Mouse (Mus musculus) brain, adult 2 months (tissue): ENCODE data around the gene Pcbd2.
A peak's percentile ranks its signal among the peaks of the same experiment; 100 is the strongest.
"Not testable (repeated sequence)": the region's sequence is repeated elsewhere in the genome, so short reads cannot be mapped to it uniquely, and the experiment has no call there.

ENCODE experiments used
- DNase-seq: peaks from one replicate; pipeline ENCODE4 v3.0.0; 2011; ENCODE audit warnings: low read depth, low spot score

The Pcbd2 gene

DNA sequence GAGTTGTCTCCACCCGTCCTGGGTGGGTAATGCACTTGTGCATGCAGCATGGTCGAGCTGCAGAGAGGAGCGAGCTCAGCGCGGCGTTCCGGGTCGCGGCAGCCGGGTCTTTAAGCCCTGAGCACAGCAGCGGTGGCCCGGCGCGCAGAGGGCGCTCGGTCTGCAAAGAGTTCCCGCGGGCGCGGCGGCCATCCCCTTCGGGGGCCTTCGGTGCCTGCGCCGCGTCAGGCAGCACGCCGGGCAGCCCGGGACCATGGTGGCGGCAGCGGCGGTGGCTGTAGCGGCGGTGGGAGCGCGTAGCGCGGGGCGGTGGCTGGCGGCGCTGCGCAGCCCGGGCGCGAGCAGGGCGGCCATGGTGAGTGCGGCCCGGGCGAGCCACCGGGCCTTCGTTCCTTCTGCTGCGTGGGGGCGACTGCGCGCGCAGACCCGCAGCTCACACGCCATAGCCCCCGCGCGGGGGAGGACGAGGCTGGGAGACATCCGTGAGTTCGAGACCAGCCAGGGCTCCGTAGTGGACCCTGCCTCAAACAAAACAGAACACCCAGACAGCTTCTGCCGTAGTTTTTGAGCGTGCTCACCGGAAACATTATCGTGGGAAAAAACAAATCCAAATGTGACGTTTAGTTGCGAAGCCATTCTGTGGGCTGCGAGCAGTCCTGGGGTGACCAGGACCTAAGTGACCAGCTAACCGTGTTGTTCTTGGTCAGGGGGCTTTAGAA, at the start of gene Pcbd2:
TSS of gene Pcbd2 (plus strand) at position 249 of the 719 bp plus-strand sequence.
- peak; percentile 87 for DNase-seq

DNA sequence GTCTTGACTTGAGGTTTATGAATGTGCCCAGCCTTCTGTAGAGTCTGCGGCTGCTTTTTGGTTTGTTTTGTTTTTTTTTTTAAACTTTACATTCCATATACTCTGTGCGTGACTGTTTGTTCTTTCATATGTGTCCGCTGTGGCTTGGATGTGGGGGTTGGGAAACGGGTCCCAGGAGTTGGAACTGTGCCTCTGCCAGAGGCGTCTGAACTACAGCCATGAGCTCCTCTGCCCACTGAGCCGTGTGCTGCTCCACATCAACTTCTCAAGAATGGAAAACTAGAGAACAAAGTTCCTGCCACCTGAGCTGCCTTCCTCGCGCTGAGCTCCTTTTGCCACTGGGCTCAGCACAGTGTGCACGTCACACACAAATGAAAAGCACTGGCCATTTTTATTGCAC, 45.0 kb upstream of the Pcbd2 start:
- DNase-seq: no peak

DNA sequence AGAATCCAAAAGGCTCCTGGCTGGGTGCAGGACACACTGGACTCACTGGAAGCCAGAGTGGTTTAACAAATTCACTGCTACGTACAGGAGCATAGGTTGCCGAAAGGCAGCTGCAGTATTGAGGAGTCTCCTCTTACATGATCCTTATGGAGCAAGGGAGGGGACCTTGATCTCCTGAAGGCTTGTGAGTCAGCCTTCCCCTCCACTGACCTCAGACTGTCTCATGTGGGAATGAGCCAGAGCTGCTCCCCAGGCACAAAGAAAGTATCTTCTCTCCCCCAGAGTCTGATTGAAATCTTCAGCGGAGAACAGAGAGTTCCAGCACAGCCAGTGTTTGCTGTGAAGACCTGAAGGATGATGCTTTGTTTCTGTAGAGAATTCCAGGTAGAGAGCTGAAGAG, 43.6 kb upstream of the Pcbd2 start:
- peak; percentile 19 for DNase-seq

DNA sequence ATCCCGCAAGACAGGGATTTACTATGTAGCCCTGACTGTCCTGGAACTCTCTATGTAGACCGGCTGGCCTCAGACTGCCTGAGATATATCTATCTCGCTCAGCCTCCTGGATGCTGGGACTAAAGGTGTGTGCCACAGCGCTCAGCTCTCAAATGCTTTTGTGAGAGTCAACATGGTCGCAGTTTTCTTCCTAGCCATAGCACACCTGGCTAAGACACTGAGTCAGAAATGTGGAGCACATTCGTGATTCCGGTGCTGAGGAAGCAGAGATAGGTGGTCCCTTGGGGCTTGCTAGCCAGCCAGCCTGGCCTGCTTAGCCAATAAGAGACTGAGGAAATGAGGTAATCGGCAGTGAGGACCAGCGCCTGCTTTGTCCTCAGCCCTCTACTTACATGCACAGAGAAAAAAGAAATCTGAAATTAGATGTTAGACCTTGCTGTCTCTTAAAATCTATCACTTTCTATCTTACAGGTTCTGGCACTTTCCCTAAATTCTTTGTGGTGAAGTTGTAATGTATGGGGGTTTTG, 41.0 kb upstream of the Pcbd2 start:
- peak; percentile 27 for DNase-seq

DNA sequence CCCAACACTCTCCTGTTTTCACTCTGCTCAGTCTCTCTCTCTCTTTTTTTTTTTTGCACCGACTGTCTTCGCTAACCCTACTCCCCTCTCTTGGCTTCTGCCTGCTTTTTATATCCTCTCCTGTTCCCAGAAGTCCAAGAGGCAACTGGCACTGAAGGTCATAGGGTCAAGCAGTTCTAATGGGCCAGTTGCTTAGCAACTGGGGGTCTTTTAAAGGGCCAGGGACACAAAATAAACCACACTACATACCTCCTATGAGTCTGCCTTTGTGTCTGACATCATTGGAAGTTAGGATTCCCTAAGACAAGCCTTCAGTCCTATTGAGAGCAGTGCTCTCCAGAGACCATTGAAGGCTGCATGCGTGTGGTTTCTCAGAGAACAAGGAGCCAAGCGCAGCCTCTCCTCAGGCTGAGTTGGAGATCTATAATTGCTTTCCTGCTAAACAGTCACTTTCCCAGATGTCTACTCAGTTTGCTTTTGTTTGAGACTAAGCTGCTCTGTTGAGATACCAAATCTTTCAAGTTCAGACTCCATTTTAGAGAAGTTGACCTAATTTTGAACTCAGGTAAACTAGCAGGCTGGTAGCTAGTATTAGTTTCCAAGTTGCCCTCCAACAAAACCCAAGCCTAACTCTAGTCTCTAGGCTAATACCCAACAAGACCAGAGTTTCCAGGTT, 39.1 kb upstream of the Pcbd2 start:
- DNase-seq: no peak

DNA sequence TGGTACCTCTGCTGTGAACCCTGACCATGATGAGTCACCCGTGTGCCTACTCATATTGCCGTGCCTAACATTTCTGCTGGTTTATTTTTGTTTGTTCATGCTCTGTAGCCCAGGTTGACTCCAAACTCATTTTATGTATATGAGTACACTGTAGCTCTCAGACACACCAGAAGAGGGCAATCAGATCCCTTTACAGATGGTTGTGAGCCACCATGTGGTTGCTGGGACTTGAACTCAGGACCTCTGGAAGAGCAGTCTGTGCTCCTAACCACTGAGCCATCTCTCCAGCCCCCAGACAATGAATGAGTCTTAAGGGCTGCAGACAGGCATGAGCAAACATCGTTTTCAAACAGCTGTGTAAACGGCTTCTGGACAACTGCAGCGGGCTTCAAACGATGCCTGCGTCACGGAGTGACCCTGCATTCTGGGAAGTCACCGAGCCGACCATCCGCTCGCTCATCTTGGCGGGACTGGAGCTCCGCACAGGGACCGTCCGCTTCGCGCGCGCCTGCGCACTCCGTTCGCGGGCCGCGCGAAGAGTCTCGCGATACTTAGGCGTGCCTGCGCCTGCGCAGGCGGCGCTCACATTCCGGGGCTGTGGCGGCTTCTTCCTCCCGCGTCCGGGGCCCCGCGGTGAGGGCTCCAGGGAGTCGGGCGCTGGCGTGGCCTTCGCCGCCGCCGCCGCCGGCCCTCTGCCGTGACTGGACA, 34.5 kb upstream of the Pcbd2 start, which contains the start of gene B230219D22Rik:
TSS of gene B230219D22Rik (plus strand) at position 590 of the 708 bp plus-strand sequence.
- DNase-seq: peak; percentile 94

DNA sequence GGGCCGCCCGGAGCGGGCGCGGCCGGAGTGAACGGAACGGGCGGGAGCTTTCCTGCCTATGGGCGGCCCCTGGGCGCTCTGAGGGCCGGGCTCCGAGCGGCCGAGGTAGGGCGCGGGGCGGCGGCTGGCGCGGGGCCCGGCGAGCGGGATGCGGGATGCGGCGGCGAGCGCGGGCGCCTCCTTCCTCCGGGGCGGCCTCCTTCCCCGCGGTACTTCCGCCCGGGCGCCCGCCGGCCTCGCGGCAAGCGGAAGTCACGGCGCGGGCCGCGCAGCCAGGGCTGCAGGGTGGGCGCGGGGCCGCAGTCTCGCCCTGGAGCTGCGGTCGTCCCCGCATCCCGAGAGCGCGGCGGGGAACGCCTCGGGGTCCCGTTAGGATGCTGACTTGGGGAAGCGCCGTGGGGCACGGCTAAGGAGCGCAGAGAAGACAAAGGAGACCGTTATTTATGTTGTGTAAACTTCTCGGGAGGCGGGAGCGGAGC, 33.9 kb upstream of the Pcbd2 start:
- peak; percentile 41 for DNase-seq

DNA sequence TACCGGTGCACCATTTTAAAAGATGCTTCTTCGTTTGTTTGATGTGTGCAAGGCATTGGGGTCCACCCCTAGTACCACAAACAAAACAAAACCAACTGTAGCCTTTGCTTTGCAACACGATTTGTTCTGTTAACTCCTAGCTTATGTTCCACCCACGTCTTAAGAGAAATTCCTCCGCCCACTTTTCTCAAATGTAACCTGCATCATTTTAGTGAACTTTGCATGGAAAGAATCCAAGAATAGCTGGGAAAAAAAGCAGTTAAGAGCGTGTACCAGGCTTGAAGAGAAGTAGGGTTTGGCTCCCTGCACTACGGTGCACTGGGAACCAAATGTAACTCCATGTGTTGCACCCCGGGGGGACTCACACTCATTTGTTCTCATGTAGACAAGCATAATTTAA, 33.1 kb upstream of the Pcbd2 start:
- peak; percentile 37 for DNase-seq

DNA sequence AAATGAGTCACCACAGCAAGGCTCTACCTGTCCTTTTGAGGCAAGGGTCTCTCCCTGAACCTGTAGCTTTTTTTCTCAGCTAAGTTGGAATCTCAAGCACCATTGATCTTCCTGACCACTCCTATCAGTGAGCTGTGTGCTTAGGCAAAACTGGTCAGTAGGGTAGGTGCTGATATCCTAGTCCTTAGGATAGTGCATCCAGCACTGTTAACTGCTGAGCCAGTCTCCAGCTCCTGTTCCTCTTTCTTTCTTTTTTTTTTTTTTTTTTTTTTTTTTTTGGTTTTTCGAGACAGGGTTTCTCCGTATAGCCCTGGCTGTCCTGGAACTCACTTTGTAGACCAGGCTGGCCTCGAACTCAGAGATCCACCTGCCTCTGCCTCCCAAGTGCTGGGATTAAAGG, 31.2 kb upstream of the Pcbd2 start:
- not testable (repeated sequence) for DNase-seq

DNA sequence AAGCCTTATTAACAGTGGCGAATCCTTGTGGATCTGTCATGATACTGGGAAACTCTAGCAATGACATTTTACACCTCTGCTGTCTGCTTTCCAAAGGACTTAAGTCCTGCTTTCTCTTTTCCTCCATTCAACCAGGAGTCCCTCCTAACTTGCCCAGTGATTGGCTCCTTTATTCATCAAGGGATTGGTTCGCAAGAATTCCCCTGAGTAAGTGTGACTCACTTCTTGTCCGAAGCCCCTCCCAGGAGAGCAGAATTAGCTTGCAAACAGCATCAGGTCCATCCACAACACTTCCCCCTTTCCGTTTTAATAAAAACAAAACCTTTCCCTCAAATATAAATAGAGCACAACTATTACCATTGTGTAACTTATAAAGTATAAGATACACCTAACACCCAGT, 22.9 kb upstream of the Pcbd2 start:
- DNase-seq: no peak

DNA sequence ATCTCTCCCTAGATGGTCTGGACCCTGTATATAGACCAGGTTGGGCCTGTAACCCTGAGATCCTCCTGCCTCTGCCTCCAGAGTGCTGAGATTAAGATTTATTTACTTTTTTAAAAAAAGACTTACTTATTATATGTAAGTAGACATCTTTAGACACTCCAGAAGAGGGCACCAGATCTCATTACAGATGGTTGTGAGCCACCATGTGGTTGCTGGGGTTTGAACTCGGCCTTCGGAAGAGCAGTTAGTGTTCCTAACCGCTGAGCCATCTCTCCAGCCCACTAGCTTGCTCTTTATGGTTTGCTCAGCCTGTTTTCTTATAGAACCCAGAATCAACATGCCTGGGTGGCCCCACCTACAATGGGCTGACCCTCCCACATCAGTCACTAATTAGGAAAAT, 14.3 kb upstream of the Pcbd2 start:
- DNase-seq: no peak

DNA sequence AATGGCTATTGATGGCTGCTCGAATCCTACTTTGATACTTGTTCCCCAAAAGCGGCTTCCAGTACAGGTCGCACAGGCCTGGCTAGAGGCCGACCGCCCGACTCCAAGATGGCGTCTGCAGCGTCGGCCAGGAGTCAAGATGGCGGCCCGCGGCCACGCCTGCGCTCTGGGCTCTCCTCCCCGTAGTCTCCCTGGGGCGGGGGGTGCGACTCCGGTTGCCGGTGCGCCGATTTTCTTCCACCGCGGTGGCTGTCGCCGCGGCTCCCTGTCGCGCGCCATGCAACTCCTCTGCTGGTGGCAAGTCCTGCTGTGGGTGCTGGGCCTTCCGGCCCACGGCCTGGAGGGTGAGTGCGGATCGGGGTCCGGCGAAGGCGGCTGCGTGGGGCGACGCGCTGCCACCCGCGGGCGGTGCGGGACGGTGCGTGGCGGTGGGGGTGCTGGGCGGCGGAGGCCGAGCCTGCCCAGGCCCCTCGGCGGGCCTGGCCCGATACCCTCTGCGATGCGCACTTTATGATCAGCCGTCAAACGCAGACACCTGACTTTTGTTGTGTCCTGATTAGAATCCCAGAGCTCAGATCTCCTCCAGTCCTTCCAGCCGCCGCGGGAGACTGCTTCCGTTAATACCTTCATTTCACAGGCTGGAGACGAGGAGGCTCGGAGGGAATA, 12.5 kb upstream of the Pcbd2 start, which contains the start of gene Txndc15:
TSS of gene Txndc15 (plus strand) at position 150 of the 666 bp plus-strand sequence.
- DNase-seq: peak; percentile 93

DNA sequence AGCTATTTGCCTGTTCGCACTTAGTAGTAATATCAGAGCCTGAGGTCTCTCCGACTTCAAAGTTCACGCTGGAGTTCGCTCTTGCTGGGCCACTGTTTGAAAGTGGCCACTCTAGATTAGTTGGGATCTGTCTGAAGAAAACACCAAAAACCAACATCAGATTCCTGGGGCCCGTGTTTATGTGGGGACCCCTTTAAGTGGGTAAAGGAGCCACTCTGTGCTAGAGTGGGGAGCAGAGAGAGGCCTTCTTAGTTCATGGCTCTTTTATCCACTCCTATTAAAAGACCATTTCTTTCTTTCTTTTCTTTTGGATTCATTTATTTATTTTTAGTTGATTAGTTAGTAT, 12.0 kb upstream of the Pcbd2 start:
- no peak for DNase-seq

DNA sequence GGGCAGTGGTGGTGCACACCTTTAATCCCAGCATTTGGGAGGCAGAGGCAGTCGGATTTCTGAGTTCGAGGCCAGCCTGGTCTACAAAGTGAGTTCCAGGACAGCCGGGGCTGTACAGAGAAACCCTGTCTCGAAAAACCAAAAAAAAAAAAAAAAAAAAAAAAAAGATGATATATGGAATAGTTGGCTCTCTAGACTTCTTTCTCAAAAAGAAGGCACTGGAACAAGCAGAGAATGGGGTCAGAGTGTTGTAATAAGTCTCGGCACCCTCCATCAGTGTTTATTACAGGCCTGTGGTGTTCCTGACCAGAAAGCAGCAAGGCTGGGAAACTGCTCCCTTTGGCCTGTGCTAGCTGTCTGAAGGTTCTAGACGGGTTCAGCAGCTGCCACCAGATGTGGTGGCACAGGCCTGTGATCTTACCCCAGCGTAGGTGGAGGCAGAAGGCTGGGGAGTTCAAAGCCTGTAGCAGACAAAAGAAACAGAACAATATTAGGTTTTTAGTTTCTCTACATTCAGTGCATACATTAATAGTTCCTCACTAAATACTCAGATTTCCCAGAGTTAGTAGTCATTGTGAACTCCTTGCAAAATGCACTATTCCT, 11.2 kb upstream of the Pcbd2 start:
- no peak for DNase-seq

DNA sequence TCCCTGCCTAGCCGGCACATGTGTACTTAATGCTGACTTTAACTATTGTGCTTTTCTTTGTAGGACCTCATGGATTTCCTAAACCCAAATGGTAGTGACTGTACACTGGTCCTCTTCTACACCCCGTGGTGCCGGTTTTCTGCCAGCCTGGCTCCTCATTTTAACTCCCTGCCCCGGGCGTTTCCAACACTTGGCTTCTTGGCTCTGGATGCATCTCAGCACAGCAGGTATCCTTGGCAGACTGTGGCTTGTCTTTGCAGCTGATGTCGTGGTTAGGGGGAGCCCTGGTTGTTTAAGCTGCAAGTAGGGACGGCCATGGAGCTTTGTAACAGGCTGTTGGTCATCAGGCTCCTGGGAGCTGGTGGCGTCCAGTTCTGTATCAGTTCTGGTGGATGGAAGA, 5.7 kb upstream of the Pcbd2 start:
- DNase-seq: peak; percentile 76

DNA sequence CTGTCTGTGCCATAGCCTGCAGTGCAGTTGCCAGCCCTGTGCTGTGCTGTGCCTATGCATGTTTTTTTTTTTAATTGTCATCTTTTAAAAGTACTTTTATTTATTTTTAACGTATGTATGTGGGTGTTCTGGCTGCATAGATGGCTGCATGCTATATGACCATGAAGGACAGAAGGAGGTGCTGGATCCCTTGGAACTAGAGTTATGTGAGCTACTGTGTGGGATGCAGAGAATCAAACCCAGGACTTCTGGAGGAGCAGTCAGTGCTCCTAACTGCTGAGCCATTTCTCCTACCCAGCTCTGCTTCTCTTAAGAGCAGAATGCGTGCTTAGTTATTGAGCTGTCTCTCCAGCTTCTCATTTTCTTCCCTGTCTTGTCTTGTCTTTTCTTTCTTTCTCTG, 5.2 kb upstream of the Pcbd2 start:
- peak; percentile 52 for DNase-seq

DNA sequence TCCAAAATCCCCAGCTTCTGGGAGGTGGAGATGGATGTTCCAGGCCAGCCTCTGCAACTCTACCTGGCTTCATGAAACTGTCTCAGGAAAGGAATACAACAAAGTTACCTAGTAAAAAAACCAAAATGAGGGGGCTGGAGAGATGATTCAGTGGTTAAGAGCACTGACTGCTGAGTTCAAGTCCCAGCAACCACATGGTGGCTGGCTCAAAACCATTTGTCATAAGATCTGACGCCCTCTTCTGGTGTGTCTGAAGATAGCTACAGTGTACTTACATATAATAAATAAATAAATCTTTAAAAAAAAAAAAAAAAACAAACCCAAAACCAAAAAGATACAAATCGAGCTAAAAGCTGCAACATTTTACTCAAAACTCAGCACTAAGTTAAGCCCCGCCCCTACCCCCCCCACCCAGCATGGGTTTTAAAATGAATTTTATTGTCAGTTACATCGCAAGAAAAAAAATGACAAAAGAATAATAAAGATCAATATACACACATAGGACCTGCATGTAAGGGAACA, 509 bp upstream of the Pcbd2 start:
- peak; percentile 57 for DNase-seq

DNA sequence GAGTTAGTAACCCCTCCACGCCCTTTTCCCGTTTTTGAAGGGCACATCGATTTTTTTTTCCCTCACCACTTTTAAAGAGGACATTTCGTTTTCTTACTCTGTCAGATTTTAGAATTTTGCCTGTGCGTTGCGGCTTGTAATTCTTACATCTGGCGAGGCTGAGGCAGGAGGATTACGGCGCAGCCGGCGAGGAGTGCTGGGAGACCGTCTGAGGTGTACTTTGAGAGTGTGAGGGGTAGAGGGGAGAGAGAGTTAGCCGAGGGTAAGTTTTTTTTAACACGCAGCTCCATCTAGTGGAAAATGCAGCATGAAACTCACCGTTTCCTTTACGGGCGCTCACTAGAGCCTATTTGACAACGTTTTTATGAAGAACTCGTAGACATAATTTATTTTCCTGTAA, 671 bp downstream of the Pcbd2 start:
- peak; percentile 91 for DNase-seq

DNA sequence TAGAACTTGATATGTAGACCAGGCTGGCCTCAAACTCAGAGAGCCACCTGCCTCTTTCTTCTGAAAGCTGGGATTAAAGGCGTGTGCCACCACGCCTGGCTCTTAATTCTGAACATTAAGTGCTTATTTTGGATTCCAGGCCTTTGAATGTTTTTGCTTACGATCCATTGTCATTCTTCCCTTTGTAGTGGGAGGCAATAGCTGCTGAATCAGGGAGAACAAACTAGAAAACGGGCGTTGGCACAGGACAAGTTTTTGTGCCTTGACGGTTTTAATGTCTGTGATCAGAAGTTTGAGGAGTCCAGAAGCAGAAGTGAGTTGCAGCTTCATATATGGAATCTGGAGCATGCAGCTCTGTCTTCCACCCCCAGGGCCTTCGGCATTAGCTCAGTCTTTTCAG, 3.5 kb downstream of the Pcbd2 start:
- DNase-seq: no peak

DNA sequence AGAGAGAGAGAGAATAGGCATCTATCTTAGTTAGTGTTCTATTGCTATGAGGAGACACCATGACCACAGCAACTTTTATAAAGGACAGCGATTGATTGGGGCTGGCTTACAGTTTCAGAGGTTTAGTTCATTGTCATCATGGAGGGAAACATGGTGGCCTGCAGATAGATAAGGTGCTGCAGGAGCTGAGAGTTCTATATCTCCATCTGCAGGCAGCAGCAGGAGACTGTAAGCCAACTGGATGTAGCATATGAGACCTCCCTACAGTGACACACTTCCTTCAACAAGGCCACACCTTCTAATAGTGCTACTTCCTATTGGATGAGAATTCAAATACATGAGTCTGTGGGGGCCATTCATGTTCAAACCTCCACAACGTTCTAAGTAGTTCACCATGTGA, 5.0 kb downstream of the Pcbd2 start:
- peak; percentile 25 for DNase-seq
